ENCODE assay signal across 21 mouse cellular contexts in genomic region chr3:38795646-38796301, GRCm38 (mm10).
DNase-seq lines count a peak whose midpoint lies in the region; ATAC-seq and TF ChIP-seq lines count a peak whose summit lies in the region.
"Had no signal": no experiment of that assay in that cellular context is flagged by ENCODE, and none has a peak within 500 bp of the region (broad histone marks: within the 10 kb centered on the region; RNA-seq: fewer than 3 reads in every experiment).

No protein-coding gene starts in this region.

- H3K36me3 ChIP-seq in forebrain, embryonic 13.5 days (ENCODE audit: poor library complexity, severe bottlenecking), result no peaks in the 10 kb centered on the region
- no peaks in the 10 kb centered on the region for H3K36me3 ChIP-seq in forebrain, embryonic 12.5 days (replicated peaks)
- H3K36me3 ChIP-seq in forebrain, embryonic 16.5 days (ENCODE audit: control insufficient read depth, insufficient read depth), result no peaks in the 10 kb centered on the region
- no peaks in the 10 kb centered on the region for H3K36me3 ChIP-seq in midbrain, embryonic 12.5 days
- no peaks in the 10 kb centered on the region for H3K36me3 ChIP-seq in heart, adult 2 months (ENCODE audit: control insufficient read depth, insufficient read depth, low read length)
- H3K36me3 ChIP-seq: heart, embryonic 13.5 days; intestine, embryonic 15.5 days; neural tube, embryonic 12.5 days had no signal

- no peak for TF ChIP-seq EP300 in heart, adult 2 months (IDR thresholded peaks at IDR 0.05; ENCODE audit: insufficient read depth, low read depth, low read length)

- no peak for TF ChIP-seq CTCF in heart, adult 2 months (IDR thresholded peaks at IDR 0.05)

- intact Hi-C loops in left cerebral cortex, postnatal 25 days (cut with DNase I), result no loop called here
- intact Hi-C loops in left cerebral cortex, postnatal 4 days (cut with DNase I), result no loop called here
- intact Hi-C loops in heart, adult 2 months (cut with DNase I), result no loop called here

- TF ChIP-seq POLR2A in heart, adult 2 months (IDR thresholded peaks at IDR 0.05; ENCODE audit: insufficient read depth, low read depth, low read length), result no peak

- no peaks in the 10 kb centered on the region for H3K79me2 ChIP-seq in heart, adult 2 months (replicated peaks; ENCODE audit: control insufficient read depth, insufficient read depth, low read length)

- H3K27ac ChIP-seq in forebrain, embryonic 13.5 days, result peak overlapping the region; percentile 16; the same call in 1 of the 2 replicates
- H3K27ac ChIP-seq in forebrain, embryonic 12.5 days, result no peak overlapping the region
- H3K27ac ChIP-seq in forebrain, embryonic 16.5 days (ENCODE audit: low read length), result no peak overlapping the region
- 0 out of 2 replicates have a peak overlapping the region, but pooled peaks have one; percentile 12 for H3K27ac ChIP-seq in midbrain, embryonic 12.5 days (replicated peaks)
- H3K27ac ChIP-seq in heart, adult 2 months, result no peak overlapping the region
- H3K27ac ChIP-seq: gastrocnemius, adult 2 months; heart, embryonic 13.5 days; intestine, embryonic 15.5 days; left cerebral cortex, adult 2 months; liver, embryonic 14.5 days; macrophage; neural tube, embryonic 12.5 days had no signal

- WGBS in forebrain, embryonic 13.5 days, result 80% methylated on average over 11 of the region's 11 CpGs
- WGBS in forebrain, embryonic 12.5 days, result 83% methylated on average over 11 of the region's 11 CpGs
- 79% methylated on average over 11 of the region's 11 CpGs for WGBS in forebrain, embryonic 16.5 days
- 73% methylated on average over 11 of the region's 11 CpGs for WGBS in midbrain, embryonic 12.5 days
- 82% methylated on average over 11 of the region's 11 CpGs for WGBS in heart, adult 2 months

- no peaks in the 10 kb centered on the region for H3K9me3 ChIP-seq in forebrain, embryonic 13.5 days (replicated peaks)
- no peaks in the 10 kb centered on the region for H3K9me3 ChIP-seq in forebrain, embryonic 12.5 days
- no peaks in the 10 kb centered on the region for H3K9me3 ChIP-seq in forebrain, embryonic 16.5 days (ENCODE audit: control insufficient read depth, low read length)
- H3K9me3 ChIP-seq in midbrain, embryonic 12.5 days, result no peaks in the 10 kb centered on the region
- H3K9me3 ChIP-seq: heart, embryonic 13.5 days; intestine, embryonic 15.5 days; neural tube, embryonic 12.5 days had no signal

- H3K4me2 ChIP-seq in forebrain, embryonic 13.5 days, result no peak overlapping the region
- no peak overlapping the region for H3K4me2 ChIP-seq in forebrain, embryonic 12.5 days
- H3K4me2 ChIP-seq in forebrain, embryonic 16.5 days (ENCODE audit: low read length), result no peak overlapping the region
- no peak overlapping the region for H3K4me2 ChIP-seq in midbrain, embryonic 12.5 days (replicated peaks)
- H3K4me2 ChIP-seq: heart, embryonic 13.5 days; intestine, embryonic 15.5 days; neural tube, embryonic 12.5 days had no signal

- DNase-seq in left cerebral cortex, postnatal 25 days (ENCODE audit: low spot score in 2 of 2), result peak; percentile 12 to 29
- DNase-seq in left cerebral cortex, postnatal 4 days, result no peak
- DNase-seq in heart, adult 2 months, result no peak
- DNase-seq in layer of hippocampus, postnatal 36 days, result no peak
- DNase-seq: adrenal gland, adult 2 months; cerebellum, postnatal 25 days; embryo, embryonic 11 days; gastrocnemius, adult 2 months; heart, postnatal 36 days; kidney, adult 9 months; kidney, postnatal 25 days had no signal

- H3K4me1 ChIP-seq in forebrain, embryonic 13.5 days, result no peaks in the 10 kb centered on the region
- H3K4me1 ChIP-seq in forebrain, embryonic 12.5 days, result no peaks in the 10 kb centered on the region
- no peaks in the 10 kb centered on the region; the same call in 1 of the 2 replicates for H3K4me1 ChIP-seq in forebrain, embryonic 16.5 days (replicated peaks; ENCODE audit: control insufficient read depth, insufficient read depth, low read length)
- H3K4me1 ChIP-seq in midbrain, embryonic 12.5 days, result no peaks in the 10 kb centered on the region
- no peaks in the 10 kb centered on the region for H3K4me1 ChIP-seq in heart, adult 2 months (ENCODE audit: control insufficient read depth, insufficient read depth, low read length)
- H3K4me1 ChIP-seq: heart, embryonic 13.5 days; intestine, embryonic 15.5 days; neural tube, embryonic 12.5 days had no signal

- 0 out of 2 replicates have a peak, but pooled peaks have one; percentile 41 for ATAC-seq in forebrain, embryonic 13.5 days
- ATAC-seq in forebrain, embryonic 12.5 days (ENCODE audit: low FRiP score), result no peak
- ATAC-seq in forebrain, embryonic 16.5 days, result peak; percentile 66; the same call in 1 of the 2 replicates
- no peak for ATAC-seq in midbrain, embryonic 12.5 days (ENCODE audit: low FRiP score, low read depth)
- ATAC-seq: intestine, embryonic 15.5 days had no signal

- H3K9ac ChIP-seq in forebrain, embryonic 13.5 days, result no peak overlapping the region
- H3K9ac ChIP-seq in forebrain, embryonic 12.5 days, result no peak overlapping the region
- no peak overlapping the region for H3K9ac ChIP-seq in forebrain, embryonic 16.5 days (replicated peaks; ENCODE audit: low read depth, low read length)
- no peak overlapping the region for H3K9ac ChIP-seq in midbrain, embryonic 12.5 days (replicated peaks)
- H3K9ac ChIP-seq in heart, adult 2 months (ENCODE audit: low read depth, low read length), result no peak overlapping the region
- H3K9ac ChIP-seq: heart, embryonic 13.5 days; intestine, embryonic 15.5 days; liver, embryonic 14.5 days; neural tube, embryonic 12.5 days had no signal

- H3K27me3 ChIP-seq in forebrain, embryonic 13.5 days, result no peaks in the 10 kb centered on the region
- no peaks in the 10 kb centered on the region for H3K27me3 ChIP-seq in forebrain, embryonic 12.5 days
- no peaks in the 10 kb centered on the region for H3K27me3 ChIP-seq in forebrain, embryonic 16.5 days (replicated peaks; ENCODE audit: control insufficient read depth, insufficient read depth, low read length)
- no peaks in the 10 kb centered on the region for H3K27me3 ChIP-seq in midbrain, embryonic 12.5 days
- no peaks in the 10 kb centered on the region for H3K27me3 ChIP-seq in heart, adult 2 months (ENCODE audit: control insufficient read depth, insufficient read depth, low read length)
- H3K27me3 ChIP-seq: heart, embryonic 13.5 days; intestine, embryonic 15.5 days; neural tube, embryonic 12.5 days had no signal

- no peak overlapping the region for H3K4me3 ChIP-seq in forebrain, embryonic 13.5 days
- no peak overlapping the region for H3K4me3 ChIP-seq in forebrain, embryonic 12.5 days (replicated peaks)
- H3K4me3 ChIP-seq in forebrain, embryonic 16.5 days (replicated peaks; ENCODE audit: low read length), result no peak overlapping the region
- H3K4me3 ChIP-seq in midbrain, embryonic 12.5 days, result no peak overlapping the region
- H3K4me3 ChIP-seq in heart, adult 2 months, result no peak overlapping the region
- H3K4me3 ChIP-seq: gastrocnemius, adult 2 months; heart, embryonic 13.5 days; intestine, embryonic 15.5 days; left cerebral cortex, adult 2 months; neural tube, embryonic 12.5 days had no signal

Comparison
In these comparisons a context has a peak if more than half of its experiments do, and no peak if none do; other contexts are left out.
1. ATAC-seq: peak in forebrain, embryonic 13.5 days (single experiment) and forebrain, embryonic 16.5 days (single experiment); none in forebrain, embryonic 12.5 days (single experiment) and midbrain, embryonic 12.5 days (single experiment).
2. H3K27ac ChIP-seq: peak in forebrain, embryonic 13.5 days (single experiment) and midbrain, embryonic 12.5 days (single experiment); none in forebrain, embryonic 12.5 days (single experiment), forebrain, embryonic 16.5 days (single experiment) and heart, adult 2 months (single experiment).
3. DNase-seq: peak in left cerebral cortex, postnatal 25 days (2 of 2); none in left cerebral cortex, postnatal 4 days (single experiment), heart, adult 2 months (0 of 2) and layer of hippocampus, postnatal 36 days (0 of 2).